Mouse (Mus musculus) cerebellum, adult 2 months (tissue): ENCODE results near the gene 2310061N02Rik.

Source experiments
- CTCF ChIP-seq: fragments of 200-500 bp; IDR thresholded peaks from 2 replicates; pipeline ENCODE4 v1.5.1; 2011; ENCODE audit warnings: low read depth, mild to moderate bottlenecking, control low read depth, low read length, moderate library complexity, borderline replicate concordance; ENCODE audit not compliant: insufficient read depth
- POLR2A ChIP-seq: fragments of 200-500 bp; IDR thresholded peaks from 2 replicates; pipeline ENCODE4 v1.6.1; 2011; ENCODE audit warnings: low read length, control low read depth, borderline replicate concordance; ENCODE audit not compliant: insufficient read depth

DNA sequence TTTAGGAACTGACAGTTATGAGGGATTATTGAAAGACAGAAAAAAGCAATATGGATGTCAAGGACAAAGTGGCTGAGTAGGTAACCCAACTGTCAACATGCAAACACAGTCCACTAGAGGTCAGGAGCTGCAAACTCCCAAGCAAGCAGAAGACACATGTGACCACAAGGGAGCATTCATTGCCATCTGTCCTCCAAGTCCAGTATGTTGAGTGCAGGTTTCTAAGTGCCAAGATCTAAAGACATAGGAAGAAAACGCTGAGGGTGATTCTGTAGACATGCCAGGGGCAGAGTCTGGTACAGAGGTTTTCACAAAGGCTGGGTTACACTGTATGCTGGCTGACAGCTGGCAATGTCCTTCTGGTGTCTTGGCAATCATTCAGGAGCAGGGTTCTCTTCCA is 50.3 kb downstream of the 2310061N02Rik start:
- peak; percentile 12; the same call in 1 of the 2 replicates for TF ChIP-seq CTCF
- TF ChIP-seq POLR2A: no peak
